Mouse (Mus musculus): ENCODE results near the gene Keap1. TPM values are rescaled to one million over a fixed set of nuclear protein-coding genes. Genes with fewer than 3 reads are reported as not detected.
"Not testable (repeated sequence)": the region's sequence is repeated elsewhere in the genome, so short reads cannot be mapped to it uniquely, and the experiment has no call there.

Gene Keap1
- total RNA-seq, 2 experiments from 2014 or later = 41.9 to 43.1 TPM

DNA sequence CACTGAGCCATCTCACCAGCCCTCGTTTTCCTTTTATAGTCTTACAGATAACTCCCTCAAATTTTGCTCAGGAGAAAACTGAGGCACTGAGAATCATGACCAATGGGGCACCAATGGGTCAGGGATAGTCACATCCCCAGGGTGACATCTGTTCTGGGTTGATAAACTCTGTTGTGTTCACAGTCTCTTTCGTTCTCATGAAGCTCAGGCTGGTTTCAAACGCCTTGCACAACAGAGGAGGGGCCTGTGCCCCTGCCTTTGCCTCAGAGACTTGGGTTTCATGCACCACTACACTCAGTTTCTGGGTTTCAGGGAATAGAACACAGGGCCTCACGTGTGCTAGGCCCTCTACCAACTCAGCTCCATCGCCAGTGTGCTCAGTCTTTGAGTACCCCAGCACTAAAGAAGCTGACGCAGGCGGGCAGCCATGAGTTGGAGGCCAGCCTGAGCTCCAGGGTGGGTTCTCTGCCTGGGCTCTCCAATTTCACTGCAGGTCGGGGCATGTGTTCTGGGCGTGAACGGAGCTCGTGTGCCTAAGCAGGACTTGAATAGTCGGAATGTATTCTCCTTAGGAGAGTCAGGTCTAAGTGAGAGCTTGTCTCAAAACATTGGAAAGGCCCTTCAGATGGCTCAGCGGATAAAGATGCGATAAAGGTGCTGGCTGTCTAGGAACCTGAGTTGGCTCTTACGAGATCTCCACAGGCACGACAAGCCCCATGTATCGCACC is 25.3 kb upstream of the Keap1 start:
- no peak for DNase-seq
- intact Hi-C loops (cut with DNase I) = loop anchor here (2.0 kb wide), 1 partner anchor 26 kb away; the partner anchor contains the start of gene Keap1

DNA sequence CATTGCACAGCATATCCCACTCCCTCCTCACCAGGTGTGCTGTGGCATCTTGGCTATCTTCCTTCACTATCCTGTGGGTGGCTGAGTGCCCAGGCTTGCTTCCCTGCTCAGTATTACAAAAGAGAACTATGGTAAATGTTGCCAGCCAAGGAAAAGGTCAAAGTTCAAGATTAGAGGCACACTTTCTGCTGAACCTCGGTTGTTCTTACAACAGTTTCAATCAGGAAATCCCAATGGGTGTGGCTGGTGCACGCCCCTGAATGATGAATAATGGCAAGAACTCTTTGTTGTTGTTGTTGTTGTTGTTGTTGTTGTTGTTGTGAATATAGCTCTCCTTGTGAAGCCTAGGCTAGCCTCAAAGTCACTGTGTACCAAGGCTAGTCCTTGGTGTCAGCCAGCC is 22.7 kb upstream of the Keap1 start:
- intact Hi-C loops (cut with DNase I) = no loop called here
- DNase-seq = no peak

DNA sequence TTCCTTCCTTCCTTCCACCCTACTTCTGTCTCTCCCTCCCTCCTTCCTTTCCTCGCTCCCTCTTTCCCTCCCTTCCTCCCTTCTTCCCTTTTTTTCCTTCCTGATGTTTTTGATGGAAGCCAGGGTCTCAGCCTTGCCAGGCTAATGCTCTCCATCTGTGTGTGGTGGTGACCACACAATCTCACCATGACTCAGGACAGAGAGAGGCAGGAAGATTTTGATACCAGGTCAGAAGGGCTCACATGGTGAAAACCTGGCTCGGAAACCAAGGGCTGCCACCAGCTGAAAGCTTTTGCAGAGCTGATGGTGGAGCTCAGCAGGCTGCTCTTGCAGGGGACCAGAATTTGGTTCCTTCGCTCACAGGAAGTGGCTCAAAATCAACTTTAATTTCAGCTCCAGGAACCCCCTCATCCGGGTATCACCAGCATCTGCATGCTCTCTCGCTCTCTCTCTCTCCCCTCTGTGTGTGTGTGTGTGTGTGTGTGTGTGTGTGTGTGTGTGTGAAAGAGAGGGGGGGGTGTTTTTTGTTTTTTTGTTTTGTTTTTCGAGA is 21.4 kb upstream of the Keap1 start:
- intact Hi-C loops (cut with DNase I) = no loop called here
- no peak for DNase-seq

- DNase-seq; intact Hi-C loops (cut with DNase I): not testable (repeated sequence)
Observed at GRCm38 (mm10) chr9:21256349-21256748, 17.2 kb upstream of the Keap1 start.

DNA sequence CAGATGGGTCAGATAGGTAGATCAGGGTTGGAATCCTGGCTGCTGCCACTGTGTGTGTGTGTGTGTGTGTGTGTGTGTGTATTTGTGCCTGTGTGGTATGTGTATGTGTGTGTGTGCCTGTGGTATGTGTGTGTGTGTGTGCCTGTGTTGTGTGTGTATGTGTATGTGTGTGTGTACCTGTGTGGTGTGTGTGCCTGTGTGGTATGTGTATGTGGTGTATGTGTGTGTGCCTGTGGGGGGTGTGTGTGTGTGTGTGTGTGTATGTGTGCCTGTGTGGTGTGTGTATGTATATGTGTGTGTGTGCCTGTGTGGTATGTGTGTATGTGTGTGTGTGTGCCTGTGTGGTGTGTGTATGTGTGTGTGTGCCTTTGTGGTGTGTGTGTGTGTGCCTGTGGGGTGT is 15.5 kb upstream of the Keap1 start:
- intact Hi-C loops (cut with DNase I) = no loop called here
- no peak for DNase-seq

GRCm38 (mm10) chr9:21251116-21251735 is 12.1 kb upstream of the Keap1 start:
- no peak for DNase-seq
- intact Hi-C loops (cut with DNase I) = no loop called here

GRCm38 (mm10) chr9:21250509-21250908 is 11.3 kb upstream of the Keap1 start:
- no peak for DNase-seq
- intact Hi-C loops (cut with DNase I) = no loop called here

GRCm38 (mm10) chr9:21249629-21250508 is 10.7 kb upstream of the Keap1 start:
- intact Hi-C loops (cut with DNase I) = no loop called here
- no peak for DNase-seq

DNA sequence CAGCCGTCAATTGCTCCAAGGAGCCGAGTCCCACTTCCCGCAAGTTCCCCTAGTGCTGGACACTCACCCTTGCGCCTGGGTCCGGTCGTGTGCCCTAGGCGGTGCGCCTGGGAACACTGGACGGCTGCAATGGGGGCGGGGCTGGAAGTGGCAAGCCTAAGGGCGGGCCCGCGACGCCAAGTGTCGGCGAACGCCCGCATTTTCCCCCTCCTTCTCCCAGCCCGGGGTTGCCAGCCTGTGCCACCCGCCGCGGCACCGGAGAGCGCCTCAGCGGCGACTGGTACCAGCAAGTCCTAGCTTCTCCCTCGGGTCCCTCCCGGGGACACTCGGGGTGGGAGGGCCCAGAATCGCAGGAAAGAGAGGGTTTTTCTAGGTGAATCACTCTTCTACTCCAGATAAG is 9.2 kb upstream of the Keap1 start, which contains the start of gene S1pr5:
S1pr5 (minus strand) TSS at position 118 of the 400 bp plus-strand sequence.
- DNase-seq = peak in 1 of 2 experiments; percentile 22
- intact Hi-C loops (cut with DNase I) = no loop called here

- intact Hi-C loops (cut with DNase I) = no loop called here
Observed at GRCm38 (mm10) chr9:21246342-21246741, 7.2 kb upstream of the Keap1 start.

DNA sequence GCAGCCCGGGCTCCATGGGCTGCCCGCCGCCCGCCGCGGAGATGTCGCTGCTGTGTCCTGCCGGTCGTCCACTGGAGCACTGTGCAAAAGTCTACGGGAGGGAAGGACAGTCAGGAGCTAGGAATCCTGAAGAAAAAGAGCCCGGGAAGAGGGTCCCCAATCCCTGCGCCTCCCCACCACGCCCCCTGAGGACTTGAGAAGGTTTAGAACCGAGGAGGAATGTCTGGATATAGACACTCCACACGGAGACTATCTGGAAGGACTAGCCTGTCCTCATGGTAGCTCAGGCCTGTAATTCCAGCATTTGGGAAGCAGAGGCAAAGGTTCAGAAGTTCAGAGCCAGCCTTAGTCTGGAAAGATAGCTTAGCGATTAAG is 5.9 kb upstream of the Keap1 start:
- intact Hi-C loops (cut with DNase I) = no loop called here
- no peak for DNase-seq

More at GRCm38 (mm10) chr9:21246342-21246741, 7.2 kb upstream of the Keap1 start:
- no peak for DNase-seq

- DNase-seq = peak in 1 of 2 experiments; percentile 40
- intact Hi-C loops (cut with DNase I) = loop anchor here (5.0 kb wide), 1 partner anchor 113 kb away; no protein-coding TSS in a partner anchor
Observed at GRCm38 (mm10) chr9:21244428-21245112, 5.4 kb upstream of the Keap1 start.

- DNase-seq = no peak
- intact Hi-C loops (cut with DNase I) = loop anchor here (5.0 kb wide), 1 partner anchor 113 kb away; no protein-coding TSS in a partner anchor
Observed at GRCm38 (mm10) chr9:21243826-21244427, 4.8 kb upstream of the Keap1 start.

- DNase-seq = peak; percentile 72 to 82
- intact Hi-C loops (cut with DNase I) = loop anchor here (5.0 kb wide), 1 partner anchor 116 kb away; no protein-coding TSS in a partner anchor
Observed at GRCm38 (mm10) chr9:21241343-21241742, 2.2 kb upstream of the Keap1 start.

DNA sequence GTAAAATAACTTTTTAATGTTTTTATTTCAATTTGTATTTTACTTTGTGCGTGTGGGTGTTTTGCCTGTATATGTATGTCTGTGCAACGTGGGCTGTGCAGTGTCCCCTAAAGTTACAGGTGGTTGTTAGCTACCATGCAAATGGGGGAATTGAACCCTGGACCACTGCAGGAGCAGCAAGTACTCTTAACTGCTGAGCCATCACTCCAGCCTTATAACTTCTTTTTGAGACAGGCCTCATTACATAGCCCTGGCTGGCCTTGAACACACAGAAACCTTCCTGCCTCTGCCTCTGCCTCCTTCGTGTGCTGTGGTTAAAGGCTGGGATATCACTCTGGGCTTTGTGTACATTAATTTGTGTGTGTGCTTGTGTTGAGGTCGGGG is 296 bp upstream of the Keap1 start:
- intact Hi-C loops (cut with DNase I) = loop anchor here (2.0 kb wide), 2 partner anchors 25 to 51 kb away; partner anchors contain the start of genes Atg4d and Cdkn2d
- no peak for DNase-seq

DNA sequence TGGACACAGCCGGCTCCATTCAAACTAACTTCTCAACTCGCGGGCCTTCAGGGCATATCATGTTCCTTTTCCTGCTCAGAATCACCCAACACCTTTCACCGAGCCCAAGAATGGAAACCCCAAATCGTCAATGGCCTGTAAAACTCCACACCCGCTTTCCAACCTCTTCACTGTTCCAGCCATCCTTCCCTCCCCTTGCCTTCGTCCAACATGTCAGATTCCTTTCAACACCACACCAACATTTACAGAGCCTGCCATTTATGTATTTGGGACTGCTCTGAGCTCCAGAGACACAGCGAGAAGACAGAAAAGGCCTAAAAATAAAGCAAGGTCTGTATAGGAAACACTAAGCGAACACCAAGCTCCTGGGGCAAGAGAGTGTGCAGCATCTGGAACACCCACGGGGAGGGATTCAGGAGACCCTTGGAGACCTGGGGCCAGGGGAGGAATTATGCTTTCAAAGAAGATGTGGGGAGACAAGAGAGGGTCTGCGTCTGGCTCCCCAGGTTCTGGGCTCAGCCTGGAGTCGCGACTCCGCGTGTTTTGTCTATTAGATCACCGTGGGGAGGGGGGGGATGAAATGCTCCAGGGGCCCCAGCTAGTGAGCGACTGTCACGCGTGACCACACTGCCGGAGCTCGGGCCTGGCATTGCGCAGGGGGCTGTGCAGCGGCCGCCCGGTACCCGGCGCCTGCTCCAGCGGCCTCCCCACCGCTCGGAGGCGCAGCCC is 993 bp downstream of the Keap1 start:
- intact Hi-C loops (cut with DNase I) = loop anchor here (2.0 kb wide), 2 partner anchors 27 to 53 kb away; partner anchors contain the start of genes Atg4d and Cdkn2d
- DNase-seq = peak; percentile 35 to 59

DNA sequence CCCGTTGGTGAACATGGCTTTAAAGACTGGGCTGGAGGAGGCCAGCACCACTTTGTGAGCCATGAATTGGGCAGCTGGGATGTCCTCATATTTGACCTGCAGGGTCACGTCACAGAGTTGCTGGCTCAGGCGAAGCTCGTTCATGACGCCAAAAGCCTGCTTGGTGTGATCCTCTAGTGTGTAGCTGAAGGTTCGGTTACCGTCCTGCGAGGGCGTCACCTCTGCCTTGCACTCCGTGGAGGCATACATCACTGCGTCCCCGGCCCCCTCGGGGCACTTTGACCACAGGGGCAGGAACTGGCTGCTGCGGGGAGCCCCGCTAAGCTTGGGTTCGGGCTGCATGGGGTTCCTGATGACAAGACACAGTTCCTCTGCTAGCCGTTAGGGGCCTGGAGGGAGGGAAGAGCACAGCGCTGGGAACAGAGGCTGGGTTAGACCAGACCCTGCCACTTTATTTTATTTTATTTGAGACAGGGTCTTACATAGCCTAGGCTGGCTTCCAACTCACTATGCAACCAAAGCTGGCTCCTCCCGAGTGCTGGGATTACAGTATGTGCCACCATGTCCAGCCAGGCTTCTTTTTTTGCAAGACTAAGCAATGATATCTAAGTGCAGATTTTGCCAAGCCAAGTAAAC is 1.7 kb downstream of the Keap1 start:
- intact Hi-C loops (cut with DNase I) = loop anchor here (2.0 kb wide), 2 partner anchors 27 to 53 kb away; partner anchors contain the start of genes Atg4d and Cdkn2d
- DNase-seq = peak in 1 of 2 experiments; percentile 39

DNA sequence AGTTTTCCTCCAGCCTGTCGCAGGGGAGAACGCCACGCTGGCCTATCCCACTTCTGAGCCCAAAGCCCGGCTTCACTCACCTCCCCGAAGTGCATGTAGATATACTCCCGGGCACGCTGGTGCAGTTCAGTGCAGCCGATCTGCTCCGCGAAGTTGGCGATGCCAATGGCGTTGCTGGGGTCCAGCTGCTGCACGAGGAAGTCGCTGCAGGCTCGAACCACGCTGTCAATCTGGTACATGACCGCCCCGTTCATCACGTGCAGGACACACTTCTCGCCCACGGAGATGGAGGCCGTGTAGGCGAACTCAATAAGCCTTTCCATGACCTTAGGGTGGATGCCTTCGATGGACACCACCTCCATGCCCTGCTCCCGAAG is 2.2 kb downstream of the Keap1 start:
- DNase-seq = no peak
- intact Hi-C loops (cut with DNase I) = no loop called here
